Mouse (Mus musculus): ENCODE data around the gene Axin1. TPM values are rescaled to one million over a fixed set of nuclear protein-coding genes. Genes with fewer than 3 reads are reported as not detected.

The Axin1 gene
- polyA plus RNA-seq, 1 experiment from 2014 or later = 9.3 TPM

DNA sequence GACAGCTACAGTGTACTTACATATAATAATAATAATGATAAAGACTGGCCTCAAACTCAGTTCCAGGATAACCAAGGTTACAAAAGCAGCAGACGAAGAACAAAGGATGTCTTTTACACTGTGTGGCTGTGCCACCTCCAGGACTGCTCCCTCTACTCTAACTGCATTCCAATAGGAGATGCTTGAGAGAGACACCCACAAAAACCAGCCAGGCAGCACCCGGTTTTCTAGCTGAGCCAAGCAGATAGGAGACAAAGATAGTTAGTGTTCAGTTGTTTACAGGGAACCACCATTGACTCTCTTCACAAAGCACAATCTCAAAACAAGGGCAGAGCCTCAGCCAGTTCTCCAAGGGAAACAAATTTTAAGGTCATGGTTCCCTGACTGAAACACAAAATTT lies 101.1 kb downstream of the Axin1 start:
- H3K4me3 ChIP-seq (ENCODE audit: low read depth, low read length) = no peak overlapping the region
- H3K9ac ChIP-seq (ENCODE audit: low read depth, low read length) = no peak overlapping the region
- H3K4me1 ChIP-seq (replicated peaks; ENCODE audit: control insufficient read depth, insufficient read depth, low read length) = 0 out of 2 replicates have a peak, but pooled peaks cover 5% of the 10 kb centered on the region
- no peaks in the 10 kb centered on the region for H3K36me3 ChIP-seq (ENCODE audit: control insufficient read depth, insufficient read depth)
- no peak for ATAC-seq
- no peaks in the 10 kb centered on the region for H3K27me3 ChIP-seq (replicated peaks; ENCODE audit: control insufficient read depth, insufficient read depth, low read length)
- H3K4me2 ChIP-seq (replicated peaks; ENCODE audit: low read depth) = 0 out of 2 replicates have a peak overlapping the region, but pooled peaks have one; percentile 14
- H3K9me3 ChIP-seq (ENCODE audit: control insufficient read depth) = no peaks in the 10 kb centered on the region
- peak overlapping the region; percentile 68; the same call in 1 of the 2 replicates for H3K27ac ChIP-seq (ENCODE audit: low read depth, low read length)
- TF ChIP-seq CTCF (IDR thresholded peaks at IDR 0.05; ENCODE audit: low read depth) = no peak
- 42% methylated on average over 2 of the region's 2 CpGs for WGBS

DNA sequence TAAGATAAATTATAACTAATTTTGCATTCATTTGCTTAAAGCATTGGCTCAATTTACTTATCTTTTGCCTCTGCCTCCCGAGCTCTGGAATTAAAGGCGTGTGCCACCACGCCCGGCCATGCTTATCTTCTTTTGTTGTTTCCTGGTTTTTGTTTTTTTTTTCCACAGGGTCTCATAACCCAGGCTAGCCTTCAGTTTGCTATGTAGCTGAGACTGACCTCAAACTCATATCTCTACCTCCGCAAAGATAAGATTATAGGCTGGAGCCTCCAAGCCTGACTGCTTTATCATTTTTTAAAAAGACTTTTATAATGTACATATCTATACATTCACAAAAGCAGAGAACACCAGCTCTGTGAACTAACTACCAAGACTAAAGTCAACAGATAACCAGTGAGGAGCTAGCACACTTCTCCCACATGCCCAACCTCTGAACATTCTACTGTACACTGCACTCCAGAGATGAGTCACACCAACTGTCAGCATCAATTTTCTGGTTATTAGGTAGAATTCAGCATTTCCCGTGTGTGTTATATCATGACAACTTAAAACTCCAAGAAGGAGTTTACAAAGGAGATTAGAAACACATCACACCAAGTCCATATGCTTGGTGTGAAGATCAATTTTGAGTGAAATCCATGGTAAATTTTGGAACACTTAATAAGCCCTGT lies 101.8 kb downstream of the Axin1 start:
- ATAC-seq = no peak
- Histone ChIP-seq H3K9me3 (ENCODE audit: control insufficient read depth) (no peaks in the 10 kb centered on the region), H3K4me3 (ENCODE audit: low read depth, low read length) (no peak overlapping the region), H3K9ac (ENCODE audit: low read depth, low read length) (no peak overlapping the region), H3K27ac (ENCODE audit: low read depth, low read length) (peak overlapping the region; percentile 68), H3K4me2 (replicated peaks; ENCODE audit: low read depth) (0 out of 2 replicates have a peak overlapping the region, but pooled peaks have one; percentile 14), H3K27me3 (replicated peaks; ENCODE audit: control insufficient read depth, insufficient read depth, low read length) (no peaks in the 10 kb centered on the region), H3K36me3 (ENCODE audit: control insufficient read depth, insufficient read depth) (no peaks in the 10 kb centered on the region), H3K4me1 (replicated peaks; ENCODE audit: control insufficient read depth, insufficient read depth, low read length) (0 out of 2 replicates have a peak, but pooled peaks cover 5% of the 10 kb centered on the region)
- TF ChIP-seq CTCF (IDR thresholded peaks at IDR 0.05; ENCODE audit: low read depth) = no peak
- 33% methylated on average over 6 of the region's 6 CpGs for WGBS

DNA sequence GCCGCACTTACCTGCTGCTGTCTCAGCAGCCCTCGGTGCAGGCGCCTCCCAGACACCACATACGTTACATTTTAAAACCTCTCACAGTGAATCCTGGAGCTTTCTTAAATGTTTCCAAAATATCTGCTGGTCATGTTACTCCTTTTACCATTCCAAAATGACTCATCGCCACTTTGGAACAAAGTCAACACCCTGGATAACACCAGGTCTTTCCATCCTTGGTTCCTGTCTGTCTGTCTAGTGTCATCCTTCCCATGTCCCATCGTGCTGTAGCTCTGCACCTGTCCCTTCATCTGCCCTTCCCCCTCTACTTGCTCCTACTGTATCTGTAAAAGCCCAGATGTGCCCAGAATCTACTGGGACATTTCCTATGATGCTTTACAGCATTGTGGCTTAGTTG lies 102.5 kb downstream of the Axin1 start:
- Histone ChIP-seq H3K27me3 (replicated peaks; ENCODE audit: control insufficient read depth, insufficient read depth, low read length) (no peaks in the 10 kb centered on the region), H3K9me3 (ENCODE audit: control insufficient read depth) (no peaks in the 10 kb centered on the region), H3K4me2 (replicated peaks; ENCODE audit: low read depth) (0 out of 2 replicates have a peak overlapping the region, but pooled peaks have one; percentile 7), H3K9ac (ENCODE audit: low read depth, low read length) (no peak overlapping the region), H3K4me3 (ENCODE audit: low read depth, low read length) (no peak overlapping the region), H3K4me1 (replicated peaks; ENCODE audit: control insufficient read depth, insufficient read depth, low read length) (0 out of 2 replicates have a peak, but pooled peaks cover 5% of the 10 kb centered on the region), H3K27ac (ENCODE audit: low read depth, low read length) (peak overlapping the region; percentile 68; the same call in 1 of the 2 replicates), H3K36me3 (ENCODE audit: control insufficient read depth, insufficient read depth) (no peaks in the 10 kb centered on the region)
- no peak for TF ChIP-seq CTCF (IDR thresholded peaks at IDR 0.05; ENCODE audit: low read depth)
- 35% methylated on average over 6 of the region's 6 CpGs for WGBS
- ATAC-seq = no peak

DNA sequence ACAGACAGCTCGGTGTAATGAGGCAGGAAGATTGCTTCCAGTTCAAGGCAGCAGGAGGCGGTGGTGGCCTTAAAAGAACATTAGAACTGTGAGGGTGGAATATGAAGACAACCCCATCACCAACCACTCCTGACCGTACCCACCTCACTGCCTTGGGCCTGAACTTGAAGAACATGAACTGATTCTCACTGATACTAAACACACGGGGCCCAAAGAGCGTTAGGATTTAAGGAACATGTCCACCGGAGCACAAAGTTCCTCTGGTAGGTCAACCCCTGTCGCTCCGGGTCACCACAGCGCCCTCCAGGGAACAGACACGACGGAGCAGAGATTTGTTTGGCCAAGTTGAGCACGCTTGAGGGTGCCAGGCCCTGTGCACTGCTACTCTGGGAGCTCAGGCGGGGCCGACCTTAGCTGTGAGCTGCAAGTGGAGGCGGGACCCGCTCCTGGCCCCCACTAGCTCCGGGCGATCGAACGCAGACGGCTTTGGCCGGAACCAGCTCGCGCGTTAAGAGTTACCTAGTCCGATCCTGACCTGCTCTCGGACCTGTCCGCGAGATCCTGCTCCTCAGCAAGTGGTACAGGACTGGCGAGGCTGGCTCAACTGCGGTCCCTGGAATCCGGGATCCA lies 105.1 kb downstream of the Axin1 start:
- H3K4me1 ChIP-seq (replicated peaks; ENCODE audit: control insufficient read depth, insufficient read depth, low read length) = 0 out of 2 replicates have a peak, but pooled peaks cover 5% of the 10 kb centered on the region
- H3K27ac ChIP-seq (ENCODE audit: low read depth, low read length) = peak overlapping the region; percentile 95
- ATAC-seq = peak; percentile 65
- peak overlapping the region; percentile 82 for H3K4me2 ChIP-seq (replicated peaks; ENCODE audit: low read depth)
- peak; percentile 70 for TF ChIP-seq CTCF (IDR thresholded peaks at IDR 0.05; ENCODE audit: low read depth)
- H3K36me3 ChIP-seq (ENCODE audit: control insufficient read depth, insufficient read depth) = no peaks in the 10 kb centered on the region
- H3K9ac ChIP-seq (ENCODE audit: low read depth, low read length) = peak overlapping the region; percentile 65
- H3K9me3 ChIP-seq (ENCODE audit: control insufficient read depth) = no peaks in the 10 kb centered on the region
- under 1% methylated on average over 32 of the region's 32 CpGs for WGBS
- peak overlapping the region; percentile 70 for H3K4me3 ChIP-seq (ENCODE audit: low read depth, low read length)
- H3K27me3 ChIP-seq (replicated peaks; ENCODE audit: control insufficient read depth, insufficient read depth, low read length) = no peaks in the 10 kb centered on the region

DNA sequence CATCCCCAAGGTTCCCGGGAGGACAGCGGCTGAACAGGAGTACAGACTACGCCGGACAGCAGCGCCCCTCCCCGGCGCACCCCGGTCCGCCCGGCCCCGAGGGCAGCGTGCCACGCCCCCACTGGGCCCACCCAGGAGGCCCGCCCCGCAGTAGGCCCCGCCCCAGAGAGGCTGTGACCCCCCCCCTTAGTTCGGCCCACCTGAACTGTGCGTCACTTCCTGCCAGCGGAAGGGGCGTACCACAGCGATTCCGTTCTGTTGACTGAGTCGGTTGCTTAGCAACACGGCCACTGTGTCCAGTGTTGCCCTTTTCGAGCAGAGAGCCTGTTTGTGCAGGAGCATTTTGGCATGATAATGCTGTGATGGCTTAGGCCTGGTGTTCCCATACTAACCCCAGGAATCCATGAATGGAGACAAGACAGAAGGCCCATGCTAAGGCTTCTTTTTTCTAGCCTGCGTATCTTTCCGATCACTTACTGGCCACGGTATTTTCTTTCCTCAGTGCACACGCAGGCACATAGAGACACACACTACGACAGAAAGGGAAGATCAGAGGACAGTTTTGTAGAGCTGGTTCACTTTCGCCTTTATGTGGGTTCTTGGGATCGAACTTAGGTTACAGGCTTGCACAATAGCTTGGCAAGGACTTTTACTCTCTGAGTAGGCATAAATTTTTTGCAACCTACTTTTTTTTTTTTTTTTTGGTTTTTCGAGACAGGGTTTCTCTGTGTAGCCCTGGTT lies 105.8 kb downstream of the Axin1 start, which contains the start of gene Fam234a:
TSS of gene Fam234a (minus strand) at position 142 of the 741 bp plus-strand sequence.
- WGBS = 6% methylated on average over 32 of the region's 33 CpGs
- H3K27ac ChIP-seq (ENCODE audit: low read depth, low read length) = peak within 1 kb of the TSS; percentile 95
- no peak for TF ChIP-seq CTCF (IDR thresholded peaks at IDR 0.05; ENCODE audit: low read depth)

More for the DNA sequence above, 105.8 kb downstream of the Axin1 start, which contains the start of gene Fam234a:
- Histone ChIP-seq H3K4me3 (ENCODE audit: low read depth, low read length) (peak within 1 kb of the TSS; percentile 70), H3K27me3 (replicated peaks; ENCODE audit: control insufficient read depth, insufficient read depth, low read length) (no peaks in the 10 kb centered on the region), H3K9me3 (ENCODE audit: control insufficient read depth) (no peaks in the 10 kb centered on the region), H3K36me3 (ENCODE audit: control insufficient read depth, insufficient read depth) (no peaks in the 10 kb centered on the region), H3K9ac (ENCODE audit: low read depth, low read length) (peak within 1 kb of the TSS; percentile 65), H3K4me2 (replicated peaks; ENCODE audit: low read depth) (peak within 1 kb of the TSS; percentile 82), H3K4me1 (replicated peaks; ENCODE audit: control insufficient read depth, insufficient read depth, low read length) (0 out of 2 replicates have a peak, but pooled peaks cover 5% of the 10 kb centered on the region)
- ATAC-seq = peak; percentile 90

Other genes with a start within 250 kb of the Axin1 start
- gene Rab40c, start 219.0 kb upstream of the Axin1 start, polyA plus RNA-seq (2015; fragmentation: Nextera tagmentation; extraction: Ambion mirVana) = 15.8 and 16.9 TPM in 2 replicates
- gene Pigq, start 193.8 kb upstream of the Axin1 start, polyA plus RNA-seq (2015; fragmentation: Nextera tagmentation; extraction: Ambion mirVana) = 34.9 and 37.2 TPM in 2 replicates
- gene Nhlrc4, start 193.7 kb upstream of the Axin1 start, polyA plus RNA-seq (2015; fragmentation: Nextera tagmentation; extraction: Ambion mirVana) = not detected in 2 replicates
- gene A930017K11Rik, start 186.1 kb upstream of the Axin1 start, polyA plus RNA-seq (2015; fragmentation: Nextera tagmentation; extraction: Ambion mirVana) = 0.05 and 0.09 TPM in 2 replicates
- gene Capn15, start 152.9 kb upstream of the Axin1 start, polyA plus RNA-seq (2015; fragmentation: Nextera tagmentation; extraction: Ambion mirVana) = 29.5 and 37.4 TPM in 2 replicates
- 32.3 and 37.5 TPM in 2 replicates for gene Rab11fip3, start 69.1 kb upstream of the Axin1 start, polyA plus RNA-seq (2015; fragmentation: Nextera tagmentation; extraction: Ambion mirVana)
- gene Decr2, start 48.4 kb upstream of the Axin1 start, polyA plus RNA-seq (2015; fragmentation: Nextera tagmentation; extraction: Ambion mirVana) = 36.2 and 37.4 TPM in 2 replicates
- gene Nme4, start 43.1 kb upstream of the Axin1 start, polyA plus RNA-seq (2015; fragmentation: Nextera tagmentation; extraction: Ambion mirVana) = 18.5 and 20.4 TPM in 2 replicates
- 26.5 TPM in 2 replicates for gene Tmem8, start 25.4 kb upstream of the Axin1 start, polyA plus RNA-seq (2015; fragmentation: Nextera tagmentation; extraction: Ambion mirVana)
- gene Mrpl28, start 15.2 kb upstream of the Axin1 start, polyA plus RNA-seq (2015; fragmentation: Nextera tagmentation; extraction: Ambion mirVana) = 142 and 143 TPM in 2 replicates
- 9.9 and 16.3 TPM in 2 replicates for gene Pdia2, start 60.4 kb downstream of the Axin1 start, polyA plus RNA-seq (2015; fragmentation: Nextera tagmentation; extraction: Ambion mirVana)
- gene Rgs11, start 64.3 kb downstream of the Axin1 start, polyA plus RNA-seq (2015; fragmentation: Nextera tagmentation; extraction: Ambion mirVana) = 1.1 and 1.2 TPM in 2 replicates
- 10.5 and 11.7 TPM in 2 replicates for gene Arhgdig, start 69.1 kb downstream of the Axin1 start, polyA plus RNA-seq (2015; fragmentation: Nextera tagmentation; extraction: Ambion mirVana)
- 113 and 116 TPM in 2 replicates for gene Fam234a, start 105.6 kb downstream of the Axin1 start, polyA plus RNA-seq (2015; fragmentation: Nextera tagmentation; extraction: Ambion mirVana)
- gene Luc7l, start 114.2 kb downstream of the Axin1 start, polyA plus RNA-seq (2015; fragmentation: Nextera tagmentation; extraction: Ambion mirVana) = 28.1 and 32.7 TPM in 2 replicates

All from intestine, postnatal 0 days (tissue).